Mouse (Mus musculus) liver, embryonic 13.5 days (tissue): ENCODE results near the gene Rpl27. TPM values are rescaled to one million over a fixed set of nuclear protein-coding genes. Genes with fewer than 3 reads are reported as not detected.
"Not testable (repeated sequence)": the region's sequence is repeated elsewhere in the genome, so short reads cannot be mapped to it uniquely, and the experiment has no call there.

Experiments used
- ATAC-seq: fragments of 200-750 bp; cut with Nextera tagmentation; 2 replicates; pipeline ENCODE4 v1.8.0; 2017; ENCODE audit warnings: low read depth, mild to moderate bottlenecking, moderate number of reproducible peaks, moderate library complexity
- DNase-seq: peaks from one replicate; pipeline ENCODE4 v3.0.0; 2022
- H3K27ac ChIP-seq: fragments of 300-500 bp; sonication (generic); 2 replicates; pipeline ENCODE4 v1.5.1; 2015; ENCODE audit warnings: moderate library complexity, mild to moderate bottlenecking, inconsistent platforms
- H3K27me3 ChIP-seq: fragments of 300-500 bp; sonication (generic); 2 replicates; pipeline ENCODE4 v1.6.1; 2015; ENCODE audit warnings: mild to moderate bottlenecking, inconsistent platforms
- H3K36me3 ChIP-seq: fragments of 300-500 bp; sonication (generic); 2 replicates; pipeline ENCODE4 v1.6.1; 2015; ENCODE audit warnings: mild to moderate bottlenecking, inconsistent platforms
- H3K4me1 ChIP-seq: fragments of 300-500 bp; sonication (generic); replicated peaks from 2 replicates; pipeline ENCODE4 v1.6.1; 2015; ENCODE audit warnings: inconsistent platforms
- H3K4me2 ChIP-seq: fragments of 300-500 bp; sonication (generic); 2 replicates; pipeline ENCODE4 v1.6.1; 2015; ENCODE audit warnings: inconsistent platforms, mild to moderate bottlenecking, moderate library complexity
- H3K4me3 ChIP-seq: fragments of 300-500 bp; sonication (generic); replicated peaks from 2 replicates; pipeline ENCODE4 v1.5.1; 2015; ENCODE audit warnings: mild to moderate bottlenecking, inconsistent platforms
- H3K9ac ChIP-seq: fragments of 300-500 bp; sonication (generic); 2 replicates; pipeline ENCODE4 v1.6.1; 2015; ENCODE audit warnings: mild to moderate bottlenecking, inconsistent platforms
- H3K9me3 ChIP-seq: fragments of 300-500 bp; sonication (generic); replicated peaks from 2 replicates; pipeline ENCODE4 v1.6.1; 2016; ENCODE audit warnings: inconsistent platforms
- WGBS: fragments of 180-500 bp; shearing (Covaris S2); methylation state at CpG from one replicate; pipeline ENCODE4 v1.1.7; 2015; ENCODE audit not compliant: insufficient replicate concordance; 5-methylcytosine and 5-hydroxymethylcytosine counted together
- polyA plus RNA-seq: library from polyadenylated mRNA; unstranded; fragments of >200 nt; fragmentation: Nextera tagmentation; extraction: Ambion mirVana; gene quantifications from 2 replicates; pipeline ENCODE4 v1.2.1, GENCODE M21; 2015

Gene Rpl27
- polyA plus RNA-seq, 1 experiment from 2014 or later: 344 TPM

DNA sequence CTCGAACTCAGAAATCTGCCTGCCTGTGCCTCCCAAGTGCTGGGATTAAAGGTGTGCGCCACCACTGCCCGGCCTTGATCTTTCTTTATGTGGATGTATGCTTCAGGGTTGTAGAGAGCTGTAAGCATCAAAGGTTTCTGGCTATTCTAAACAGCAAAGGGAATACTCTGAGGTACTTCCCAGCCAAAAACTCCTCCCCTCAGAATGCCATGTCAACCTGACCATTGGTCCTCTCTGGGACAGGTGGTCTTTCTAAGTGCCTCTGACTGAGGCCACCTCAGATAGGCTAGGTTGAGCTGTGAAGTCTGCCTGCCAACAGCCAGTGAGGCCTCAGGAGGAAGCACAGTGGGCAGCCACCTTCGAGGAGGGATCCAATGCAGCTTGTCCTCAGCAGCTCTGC is 6.8 kb downstream of the Rpl27 start:
- H3K4me2 ChIP-seq: peak overlapping the region; percentile 79
- peak overlapping the region; percentile 96 for H3K27ac ChIP-seq
- peak overlapping the region; percentile 86 for H3K9ac ChIP-seq
- H3K4me1 ChIP-seq: peaks cover 64% of the 10 kb centered on the region
- H3K36me3 ChIP-seq: peaks cover 24% of the 10 kb centered on the region
- H3K27me3 ChIP-seq: no peaks in the 10 kb centered on the region
- 37% methylated on average over 4 of the region's 4 CpGs for WGBS
- no peak for DNase-seq
- no peaks in the 10 kb centered on the region for H3K9me3 ChIP-seq
- peak overlapping the region; percentile 83 for H3K4me3 ChIP-seq
- ATAC-seq: peak; percentile 44

GRCm38 (mm10) chr11:101449596-101449995 is 7.5 kb downstream of the Rpl27 start:
- peak overlapping the region; percentile 86 for H3K9ac ChIP-seq
- not testable (repeated sequence) for H3K9me3 ChIP-seq, H3K27me3 ChIP-seq, DNase-seq, ATAC-seq
- peaks cover 57% of the 10 kb centered on the region for H3K4me1 ChIP-seq
- WGBS: 69% methylated on average over 4 of the region's 4 CpGs
- H3K27ac ChIP-seq: peak overlapping the region; percentile 96
- peaks cover 17% of the 10 kb centered on the region for H3K36me3 ChIP-seq
- peak overlapping the region; percentile 79 for H3K4me2 ChIP-seq
- peak overlapping the region; percentile 83 for H3K4me3 ChIP-seq

DNA sequence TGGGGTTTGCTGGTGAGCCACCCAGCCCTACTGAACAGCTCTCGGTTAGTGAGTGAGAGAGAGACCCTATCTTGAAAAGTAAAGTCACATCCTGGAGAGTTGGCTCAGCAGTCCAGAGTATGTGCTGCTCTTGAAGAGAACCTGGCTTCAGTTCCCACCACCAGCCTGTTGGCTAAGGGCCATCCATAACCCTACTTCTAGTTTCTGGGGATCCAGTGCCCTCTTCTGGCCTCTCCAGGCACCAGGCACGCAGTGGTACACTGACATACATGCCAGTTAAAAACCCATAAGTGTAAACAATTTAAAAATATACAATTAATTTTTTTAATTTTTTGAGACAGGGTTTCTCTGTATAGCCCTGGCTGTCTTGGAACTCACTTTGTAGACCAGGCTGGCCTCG is 8.3 kb downstream of the Rpl27 start:
- no peak overlapping the region for H3K4me3 ChIP-seq
- no peak overlapping the region for H3K9ac ChIP-seq
- DNase-seq: peak; percentile 42
- ATAC-seq: no peak
- H3K4me1 ChIP-seq: peaks cover 52% of the 10 kb centered on the region
- peak overlapping the region; percentile 79; the same call in 1 of the 2 replicates for H3K4me2 ChIP-seq
- 84% methylated on average over 3 of the region's 3 CpGs for WGBS
- no peaks in the 10 kb centered on the region for H3K27me3 ChIP-seq
- no peaks in the 10 kb centered on the region for H3K9me3 ChIP-seq
- no peak overlapping the region for H3K27ac ChIP-seq
- H3K36me3 ChIP-seq: peaks cover 9% of the 10 kb centered on the region

GRCm38 (mm10) chr11:101451536-101451935 is 9.4 kb downstream of the Rpl27 start:
- peak overlapping the region; percentile 15; the same call in 1 of the 2 replicates for H3K27ac ChIP-seq

DNA sequence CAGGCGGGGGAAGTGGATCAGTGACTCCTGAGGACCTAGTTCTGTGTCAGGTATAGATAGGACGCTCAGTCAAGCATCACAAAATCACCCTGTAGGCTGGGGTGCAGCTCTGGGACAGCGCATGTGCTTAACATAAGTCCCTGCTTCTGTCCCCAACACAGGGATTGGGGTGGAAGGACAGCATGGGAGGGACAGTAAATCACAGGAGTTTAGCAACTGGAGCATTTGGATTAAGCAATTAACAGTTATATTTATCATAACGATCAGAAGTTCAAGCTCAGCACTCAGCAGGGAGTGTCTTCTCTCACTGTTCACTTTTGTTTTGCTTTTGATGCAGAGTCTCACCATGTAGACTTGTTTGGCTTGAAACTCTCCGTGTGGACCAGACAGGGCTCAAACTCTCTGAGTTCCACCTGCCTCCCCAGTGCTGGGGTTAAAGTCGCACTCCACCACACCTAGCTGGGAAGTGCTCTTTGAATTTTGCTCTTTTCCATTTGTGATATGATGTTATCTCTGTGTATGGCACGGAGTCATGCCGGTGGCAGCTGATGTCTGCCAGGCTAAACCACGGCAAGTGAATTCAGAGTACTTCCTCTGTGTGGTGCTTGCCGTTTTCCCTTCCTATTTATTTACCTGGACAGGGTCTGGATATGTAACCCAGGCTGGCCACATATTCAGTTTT is 10.1 kb downstream of the Rpl27 start:
- Histone ChIP-seq H3K4me3 (no peak overlapping the region), H3K9me3 (no peaks in the 10 kb centered on the region), H3K9ac (0 out of 2 replicates have a peak overlapping the region, but pooled peaks have one; percentile 33), H3K4me2 (no peak overlapping the region), H3K36me3 (peaks cover 10% of the 10 kb centered on the region), H3K4me1 (peaks cover 56% of the 10 kb centered on the region), H3K27ac (no peak overlapping the region), H3K27me3 (no peaks in the 10 kb centered on the region)
- DNase-seq (no peak), ATAC-seq (no peak)
- WGBS: 54% methylated on average over 10 of the region's 10 CpGs

More at GRCm38 (mm10) chr11:101451536-101451935, 9.4 kb downstream of the Rpl27 start:
- ATAC-seq (no peak), DNase-seq (no peak)
- Histone ChIP-seq H3K4me2 (no peak overlapping the region), H3K9me3 (no peaks in the 10 kb centered on the region), H3K4me3 (no peak overlapping the region), H3K36me3 (peaks cover 4% of the 10 kb centered on the region), H3K27me3 (no peaks in the 10 kb centered on the region), H3K4me1 (peaks cover 56% of the 10 kb centered on the region), H3K9ac (no peak overlapping the region)
- WGBS: 84% methylated on average over 10 of the region's 10 CpGs

DNA sequence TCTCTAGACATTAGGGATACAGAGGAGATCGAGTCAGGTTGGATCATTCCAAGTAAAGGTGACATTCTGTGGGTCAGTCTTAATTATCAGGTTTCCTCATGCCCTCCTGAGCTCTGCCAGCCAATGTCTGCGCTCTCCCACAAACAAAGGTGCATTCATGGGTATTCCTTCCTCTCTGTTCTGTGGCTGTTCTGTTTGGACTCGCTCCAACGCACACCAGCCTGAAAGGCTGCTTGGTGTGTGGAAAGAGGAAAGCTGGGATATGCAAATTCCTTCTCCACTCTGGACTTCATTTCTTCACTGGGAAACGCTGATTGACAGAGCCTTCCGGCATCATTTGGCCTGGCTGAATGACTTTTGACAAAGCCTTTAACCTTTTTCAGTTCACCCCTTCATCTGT is 12.6 kb downstream of the Rpl27 start:
- DNase-seq (no peak), ATAC-seq (no peak)
- H3K27ac ChIP-seq: no peak overlapping the region
- H3K4me2 ChIP-seq: no peak overlapping the region
- peaks cover 35% of the 10 kb centered on the region for H3K36me3 ChIP-seq
- peaks cover 47% of the 10 kb centered on the region for H3K4me1 ChIP-seq
- WGBS: 79% methylated on average over 6 of the region's 6 CpGs
- H3K4me3 ChIP-seq: no peak overlapping the region
- H3K9me3 ChIP-seq: no peaks in the 10 kb centered on the region
- no peaks in the 10 kb centered on the region for H3K27me3 ChIP-seq
- no peak overlapping the region for H3K9ac ChIP-seq

GRCm38 (mm10) chr11:101455627-101456026 is 13.5 kb downstream of the Rpl27 start:
- peaks cover 44% of the 10 kb centered on the region for H3K36me3 ChIP-seq
- WGBS: 81% methylated on average over 7 of the region's 7 CpGs

GRCm38 (mm10) chr11:101457631-101458030 is 15.5 kb downstream of the Rpl27 start:
- Histone ChIP-seq H3K27ac (no peak overlapping the region), H3K4me3 (no peak overlapping the region), H3K9ac (no peak overlapping the region), H3K4me1 (peaks cover 29% of the 10 kb centered on the region), H3K9me3 (no peaks in the 10 kb centered on the region), H3K4me2 (no peak overlapping the region), H3K27me3 (no peaks in the 10 kb centered on the region), H3K36me3 (peaks cover 48% of the 10 kb centered on the region)
- ATAC-seq: no peak
- DNase-seq: no peak
- 79% methylated on average over 9 of the region's 9 CpGs for WGBS

More at GRCm38 (mm10) chr11:101455627-101456026, 13.5 kb downstream of the Rpl27 start:
- Histone ChIP-seq H3K27me3 (no peaks in the 10 kb centered on the region), H3K4me1 (peaks cover 43% of the 10 kb centered on the region), H3K4me2 (no peak overlapping the region), H3K9me3 (no peaks in the 10 kb centered on the region), H3K27ac (no peak overlapping the region), H3K4me3 (no peak overlapping the region), H3K9ac (no peak overlapping the region)
- ATAC-seq (no peak), DNase-seq (no peak)

DNA sequence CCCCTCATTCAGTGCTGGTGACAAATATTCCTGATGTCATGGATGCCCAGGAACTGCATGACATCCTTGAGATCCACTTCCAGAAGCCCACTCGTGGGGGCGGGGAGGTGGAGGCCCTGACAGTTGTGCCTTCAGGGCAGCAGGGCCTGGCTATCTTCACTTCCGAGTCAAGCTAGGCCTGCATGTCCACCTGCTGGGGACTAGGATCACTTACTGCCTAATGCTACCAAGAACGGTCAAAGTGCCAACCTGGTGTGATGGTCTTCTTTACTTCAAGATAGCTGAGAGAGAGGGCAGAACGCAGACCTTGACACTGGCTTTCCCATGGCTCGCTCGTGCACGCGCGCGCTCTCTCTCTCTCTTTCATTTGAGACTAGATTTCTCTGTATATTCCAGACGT is 16.1 kb downstream of the Rpl27 start:
- H3K4me1 ChIP-seq: peaks cover 34% of the 10 kb centered on the region
- no peaks in the 10 kb centered on the region for H3K27me3 ChIP-seq
- WGBS: 82% methylated on average over 12 of the region's 12 CpGs
- no peaks in the 10 kb centered on the region for H3K9me3 ChIP-seq
- H3K27ac ChIP-seq: no peak overlapping the region
- H3K4me2 ChIP-seq: no peak overlapping the region
- no peak for DNase-seq
- no peak for ATAC-seq
- H3K9ac ChIP-seq: no peak overlapping the region
- H3K4me3 ChIP-seq: no peak overlapping the region
- peaks cover 48% of the 10 kb centered on the region for H3K36me3 ChIP-seq

GRCm38 (mm10) chr11:101459716-101460115 is 17.6 kb downstream of the Rpl27 start:
- ATAC-seq (0 out of 2 replicates have a peak, but pooled peaks have one; percentile 14), DNase-seq (no peak)
- H3K4me2 ChIP-seq: no peak overlapping the region
- no peak overlapping the region for H3K27ac ChIP-seq
- H3K9ac ChIP-seq: no peak overlapping the region
- H3K27me3 ChIP-seq: peaks cover 13% of the 10 kb centered on the region
- peaks cover 49% of the 10 kb centered on the region for H3K4me1 ChIP-seq
- peaks cover 48% of the 10 kb centered on the region for H3K36me3 ChIP-seq
- 78% methylated on average over 6 of the region's 6 CpGs for WGBS
- no peak overlapping the region for H3K4me3 ChIP-seq
- no peaks in the 10 kb centered on the region for H3K9me3 ChIP-seq

GRCm38 (mm10) chr11:101460321-101460720 is 18.2 kb downstream of the Rpl27 start:
- WGBS: 88% methylated on average over 15 of the region's 15 CpGs
- no peak overlapping the region for H3K9ac ChIP-seq

GRCm38 (mm10) chr11:101462141-101462540 is 20.0 kb downstream of the Rpl27 start:
- Histone ChIP-seq H3K27ac (no peak overlapping the region), H3K4me1 (peaks cover 65% of the 10 kb centered on the region), H3K9me3 (no peaks in the 10 kb centered on the region), H3K36me3 (peaks cover 39% of the 10 kb centered on the region), H3K27me3 (peaks cover 38% of the 10 kb centered on the region), H3K4me2 (no peak overlapping the region), H3K4me3 (no peak overlapping the region), H3K9ac (no peak overlapping the region)
- 82% methylated on average over 14 of the region's 14 CpGs for WGBS
- ATAC-seq: no peak
- no peak for DNase-seq

More at GRCm38 (mm10) chr11:101460321-101460720, 18.2 kb downstream of the Rpl27 start:
- Histone ChIP-seq H3K36me3 (peaks cover 48% of the 10 kb centered on the region), H3K4me2 (no peak overlapping the region), H3K9me3 (no peaks in the 10 kb centered on the region), H3K4me3 (no peak overlapping the region), H3K27me3 (peaks cover 19% of the 10 kb centered on the region), H3K4me1 (peaks cover 55% of the 10 kb centered on the region), H3K27ac (no peak overlapping the region)
- DNase-seq (no peak), ATAC-seq (no peak)
